Mouse (Mus musculus): ENCODE results near the gene Nipbl. TPM values are rescaled to one million over a fixed set of nuclear protein-coding genes. Genes with fewer than 3 reads are reported as not detected.
"Not testable (repeated sequence)": the region's sequence is repeated elsewhere in the genome, so short reads cannot be mapped to it uniquely, and the experiment has no call there.

Nipbl gene
- total and polyA plus RNA-seq, 2 experiments from 2014 or later: 10.7 to 15.2 TPM

GRCm38 (mm10) chr15:8459979-8460378 lies 15.7 kb upstream of the Nipbl start:
- Histone ChIP-seq H3K4me2 (ENCODE audit: low read depth, low read length, poor library complexity, severe bottlenecking) (no peak overlapping the region), H3K9me3 (ENCODE audit: low read length) (no peaks in the 10 kb centered on the region), H3K9ac (replicated peaks; ENCODE audit: low read length, poor library complexity, severe bottlenecking) (no peak overlapping the region), H3K4me3 (ENCODE audit: low read depth, low read length) (no peak overlapping the region), H3K27ac (ENCODE audit: low read depth, low read length) (no peak overlapping the region), H3K27me3 (ENCODE audit: insufficient read depth, low read length) (no peaks in the 10 kb centered on the region), H3K36me3 (ENCODE audit: insufficient read depth, low read length) (no peaks in the 10 kb centered on the region), H3K4me1 (ENCODE audit: insufficient read depth, low read length) (no peaks in the 10 kb centered on the region)
- DNase-seq (ENCODE audit: low spot score): no peak
- no peak for ATAC-seq (ENCODE audit: low FRiP score)
- 91% methylated on average over 2 of the region's 2 CpGs for WGBS
- TF ChIP-seq CTCF (IDR thresholded peaks at IDR 0.05): no peak

- H3K36me3 ChIP-seq (ENCODE audit: insufficient read depth, low read length); H3K9ac ChIP-seq (replicated peaks; ENCODE audit: low read length, poor library complexity, severe bottlenecking); H3K27ac ChIP-seq (ENCODE audit: low read depth, low read length); H3K27me3 ChIP-seq (ENCODE audit: insufficient read depth, low read length); DNase-seq (ENCODE audit: low spot score); ATAC-seq (ENCODE audit: low FRiP score); H3K4me3 ChIP-seq (ENCODE audit: low read depth, low read length); H3K4me2 ChIP-seq (ENCODE audit: low read depth, low read length, poor library complexity, severe bottlenecking); H3K4me1 ChIP-seq (ENCODE audit: insufficient read depth, low read length); H3K9me3 ChIP-seq (ENCODE audit: low read length): not testable (repeated sequence)
- 74% methylated on average over 1 of the region's 2 CpGs for WGBS
Observed at GRCm38 (mm10) chr15:8456223-8456622, 12.0 kb upstream of the Nipbl start.

GRCm38 (mm10) chr15:8455486-8455885 lies 11.2 kb upstream of the Nipbl start:
- no peak for ATAC-seq (ENCODE audit: low FRiP score)

GRCm38 (mm10) chr15:8451071-8451470 lies 6.8 kb upstream of the Nipbl start:
- Histone ChIP-seq H3K4me1 (ENCODE audit: insufficient read depth, low read length) (peaks cover 7% of the 10 kb centered on the region; the same call in 1 of the 2 replicates), H3K4me3 (ENCODE audit: low read depth, low read length) (no peak overlapping the region), H3K27ac (ENCODE audit: low read depth, low read length) (no peak overlapping the region), H3K27me3 (ENCODE audit: insufficient read depth, low read length) (no peaks in the 10 kb centered on the region), H3K9me3 (ENCODE audit: low read length) (no peaks in the 10 kb centered on the region), H3K9ac (replicated peaks; ENCODE audit: low read length, poor library complexity, severe bottlenecking) (no peak overlapping the region), H3K4me2 (ENCODE audit: low read depth, low read length, poor library complexity, severe bottlenecking) (no peak overlapping the region), H3K36me3 (ENCODE audit: insufficient read depth, low read length) (no peaks in the 10 kb centered on the region)
- peak; percentile 73 for DNase-seq (ENCODE audit: low spot score)
- no peak for ATAC-seq (ENCODE audit: low FRiP score)
- peak; percentile 73 for TF ChIP-seq CTCF (IDR thresholded peaks at IDR 0.05)
- 51% methylated on average over 3 of the region's 3 CpGs for WGBS

More at GRCm38 (mm10) chr15:8455486-8455885, 11.2 kb upstream of the Nipbl start:
- TF ChIP-seq CTCF (IDR thresholded peaks at IDR 0.05): no peak
- no peaks in the 10 kb centered on the region for H3K36me3 ChIP-seq (ENCODE audit: insufficient read depth, low read length)
- WGBS: 98% methylated on average over 2 of the region's 2 CpGs
- no peaks in the 10 kb centered on the region for H3K4me1 ChIP-seq (ENCODE audit: insufficient read depth, low read length)
- no peaks in the 10 kb centered on the region for H3K9me3 ChIP-seq (ENCODE audit: low read length)
- H3K9ac ChIP-seq (replicated peaks; ENCODE audit: low read length, poor library complexity, severe bottlenecking): no peak overlapping the region
- no peak overlapping the region for H3K4me2 ChIP-seq (ENCODE audit: low read depth, low read length, poor library complexity, severe bottlenecking)
- no peak overlapping the region for H3K27ac ChIP-seq (ENCODE audit: low read depth, low read length)
- no peak overlapping the region for H3K4me3 ChIP-seq (ENCODE audit: low read depth, low read length)
- H3K27me3 ChIP-seq (ENCODE audit: insufficient read depth, low read length): no peaks in the 10 kb centered on the region
- no peak for DNase-seq (ENCODE audit: low spot score)

GRCm38 (mm10) chr15:8447193-8447767 lies 3.0 kb upstream of the Nipbl start:
- no peak overlapping the region for H3K27ac ChIP-seq (ENCODE audit: low read depth, low read length)
- peaks cover 8% of the 10 kb centered on the region; the same call in 1 of the 2 replicates for H3K4me1 ChIP-seq (ENCODE audit: insufficient read depth, low read length)
- ATAC-seq (ENCODE audit: low FRiP score) (no peak), DNase-seq (ENCODE audit: low spot score) (no peak)
- no peaks in the 10 kb centered on the region for H3K27me3 ChIP-seq (ENCODE audit: insufficient read depth, low read length)
- no peak for TF ChIP-seq CTCF (IDR thresholded peaks at IDR 0.05)
- peak overlapping the region; percentile 99 for H3K4me2 ChIP-seq (ENCODE audit: low read depth, low read length, poor library complexity, severe bottlenecking)
- no peak overlapping the region for H3K9ac ChIP-seq (replicated peaks; ENCODE audit: low read length, poor library complexity, severe bottlenecking)
- 62% methylated on average over 8 of the region's 8 CpGs for WGBS
- peak overlapping the region; percentile 87; the same call in 1 of the 2 replicates for H3K4me3 ChIP-seq (ENCODE audit: low read depth, low read length)
- H3K9me3 ChIP-seq (ENCODE audit: low read length): no peaks in the 10 kb centered on the region
- H3K36me3 ChIP-seq (ENCODE audit: insufficient read depth, low read length): no peaks in the 10 kb centered on the region

- H3K9ac ChIP-seq (replicated peaks; ENCODE audit: low read length, poor library complexity, severe bottlenecking): peak overlapping the region; percentile 96; the same call in 1 of the 2 replicates
Observed at GRCm38 (mm10) chr15:8446435-8446834, 2.2 kb upstream of the Nipbl start.

More at GRCm38 (mm10) chr15:8446435-8446834, 2.2 kb upstream of the Nipbl start:
- Histone ChIP-seq H3K9me3 (ENCODE audit: low read length) (no peaks in the 10 kb centered on the region), H3K27ac (ENCODE audit: low read depth, low read length) (0 out of 2 replicates have a peak overlapping the region, but pooled peaks have one; percentile 18), H3K36me3 (ENCODE audit: insufficient read depth, low read length) (no peaks in the 10 kb centered on the region), H3K4me2 (ENCODE audit: low read depth, low read length, poor library complexity, severe bottlenecking) (peak overlapping the region; percentile 99), H3K4me3 (ENCODE audit: low read depth, low read length) (peak overlapping the region; percentile 87), H3K4me1 (ENCODE audit: insufficient read depth, low read length) (peaks cover 10% of the 10 kb centered on the region; the same call in 1 of the 2 replicates), H3K27me3 (ENCODE audit: insufficient read depth, low read length) (no peaks in the 10 kb centered on the region)
- DNase-seq (ENCODE audit: low spot score) (peak; percentile 67), ATAC-seq (ENCODE audit: low FRiP score) (no peak)
- TF ChIP-seq CTCF (IDR thresholded peaks at IDR 0.05): peak; percentile 57
- WGBS: 3% methylated on average over 6 of the region's 6 CpGs
